Mouse (Mus musculus) 3T3-L1 (cell line): ENCODE data around the gene Olfr26.
"Not testable (repeated sequence)": the region's sequence is repeated elsewhere in the genome, so short reads cannot be mapped to it uniquely, and the experiment has no call there.

ENCODE experiments used
- DNase-seq: peaks from one replicate; pipeline ENCODE4 v3.0.0-alpha.2; 2015; ENCODE audit warnings: low read depth, low spot score

Gene Olfr26

GRCm38 (mm10) chr9:38854760-38855159 lies at the start of gene Olfr26:
TSS of gene Olfr26 (plus strand) at chr9:38855060.
- no peak for DNase-seq

DNA sequence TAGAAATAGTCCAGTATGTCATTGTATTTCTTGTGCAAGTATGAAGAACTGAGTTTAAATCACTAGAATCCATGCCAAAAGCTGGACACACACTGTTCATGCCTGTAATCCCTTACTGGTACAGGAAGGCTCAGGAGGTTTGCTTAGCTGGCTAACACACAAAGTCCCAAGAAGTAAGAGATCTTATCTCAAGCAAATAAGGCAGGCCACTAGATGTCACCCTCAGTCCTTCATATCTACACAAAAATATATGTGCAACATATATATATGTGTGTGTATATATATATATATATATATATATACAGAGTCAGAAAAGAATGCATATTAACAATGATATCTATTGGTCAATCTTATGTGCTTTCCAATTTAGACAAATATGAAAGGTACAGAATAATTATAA lies 49.2 kb upstream of the Olfr26 start:
- peak; percentile 4 for DNase-seq

DNA sequence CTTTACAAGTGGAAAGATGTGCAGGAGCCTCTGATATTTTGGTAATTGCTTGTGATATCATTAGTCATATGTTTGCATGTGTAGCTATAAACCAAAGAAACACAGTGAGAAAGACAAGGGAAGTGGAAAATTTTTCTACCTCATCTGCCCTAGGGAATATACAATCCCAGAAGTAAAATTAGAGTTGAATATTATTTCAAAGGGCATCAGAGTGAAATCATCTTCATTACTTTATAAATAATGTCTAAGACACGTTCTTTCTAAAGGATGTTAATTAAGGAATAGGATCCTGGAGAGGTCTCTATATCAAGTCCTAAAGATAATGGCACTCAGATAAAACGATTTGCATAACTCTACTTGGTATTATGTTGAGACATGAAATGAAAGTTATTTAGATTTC lies 40.5 kb upstream of the Olfr26 start, which contains the start of gene Olfr922:
Gene Olfr922 (plus strand): TSS at position 301 of the 400 bp plus-strand sequence.
- no peak for DNase-seq

GRCm38 (mm10) chr9:38815458-38815986 lies 39.3 kb upstream of the Olfr26 start:
- no peak for DNase-seq

GRCm38 (mm10) chr9:38826245-38826644 lies 28.6 kb upstream of the Olfr26 start, which contains the start of gene Olfr923:
TSS of gene Olfr923 (plus strand) at chr9:38826545.
- no peak for DNase-seq

DNA sequence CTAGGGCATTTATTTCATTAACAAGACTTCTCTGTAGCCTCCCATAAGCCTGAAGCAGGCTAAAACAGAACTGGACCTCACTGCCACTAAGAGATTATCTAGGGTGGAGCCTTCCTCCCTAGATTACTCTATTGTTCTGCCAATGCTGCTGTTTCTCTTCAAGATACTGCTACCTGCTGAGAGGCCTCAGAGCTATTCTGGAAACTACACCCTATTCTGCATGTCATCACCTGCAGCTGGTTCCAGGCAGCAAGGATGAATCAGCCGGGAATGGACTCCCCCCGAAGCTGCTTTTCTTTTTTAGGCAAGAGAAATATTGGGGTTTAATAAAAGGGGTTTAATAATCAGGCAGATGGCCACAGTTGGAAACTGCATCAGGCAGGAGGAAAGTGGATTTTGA lies 21.8 kb upstream of the Olfr26 start:
- DNase-seq: no peak

DNA sequence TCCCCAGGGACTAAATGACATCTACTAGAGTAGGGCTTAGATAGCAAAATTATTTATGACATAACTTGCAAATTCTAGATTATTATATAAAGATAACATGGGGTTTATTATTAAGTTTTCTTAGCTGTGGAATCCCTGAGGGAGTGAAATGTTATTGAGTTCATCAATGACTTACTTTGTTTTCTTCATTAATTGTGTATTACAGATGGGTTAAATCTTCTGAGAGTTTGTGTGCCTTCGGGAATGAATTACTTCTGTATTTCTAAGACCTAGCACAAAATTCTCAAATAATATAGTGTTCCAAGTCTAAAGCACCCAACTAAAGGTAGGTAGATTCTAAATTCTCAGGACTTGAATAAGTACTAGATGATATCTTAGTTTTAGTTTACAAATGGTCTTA lies 10.7 kb upstream of the Olfr26 start, which contains the start of gene Olfr924:
Gene Olfr924 (plus strand): TSS at position 301 of the 400 bp plus-strand sequence.
- no peak for DNase-seq

DNA sequence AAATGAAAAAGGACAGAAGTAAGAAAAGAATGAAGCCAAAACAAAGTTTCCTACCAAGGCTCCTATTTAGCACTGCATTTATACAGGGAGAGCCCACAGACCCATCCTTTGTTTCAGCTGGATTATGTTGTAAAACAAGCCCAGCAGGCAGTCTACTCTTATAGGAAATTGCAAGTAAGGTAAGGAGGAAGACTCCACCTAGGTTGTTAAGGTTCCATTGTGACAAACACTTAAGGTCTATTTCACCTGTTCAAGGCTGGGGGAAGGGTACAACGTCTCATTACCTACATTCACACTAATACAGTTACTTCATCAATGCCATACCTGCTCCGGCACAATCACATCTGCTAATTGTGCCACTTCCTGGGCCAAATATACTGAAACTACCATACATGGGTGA lies 20.0 kb downstream of the Olfr26 start:
- DNase-seq: not testable (repeated sequence)

- no peak for DNase-seq
Observed at GRCm38 (mm10) chr9:38876826-38877225, 22.0 kb downstream of the Olfr26 start, which contains the start of gene Olfr926. TSS of gene Olfr926 (plus strand) at chr9:38877126.
